Mouse (Mus musculus) heart, adult 8-10 months (tissue): Measurements from ENCODE around the gene Dock9. TPM values are rescaled to one million over a fixed set of nuclear protein-coding genes. Genes with fewer than 3 reads are reported as not detected.
"Not testable (repeated sequence)": the region's sequence is repeated elsewhere in the genome, so short reads cannot be mapped to it uniquely, and the experiment has no call there.

ENCODE experiments used
- DNase-seq: peaks from one replicate; pipeline ENCODE4 v3.0.0; 2022; ENCODE audit warnings: low spot score
- total RNA-seq, 4 experiments: library from RNA; stranded (reverse); gene quantifications; 2 replicates each; pipeline ENCODE4 v1.2.4; 2022

Gene Dock9
- total RNA-seq, 4 experiments from 2014 or later: 23.6 to 29.0 (median 26.3) TPM

DNA sequence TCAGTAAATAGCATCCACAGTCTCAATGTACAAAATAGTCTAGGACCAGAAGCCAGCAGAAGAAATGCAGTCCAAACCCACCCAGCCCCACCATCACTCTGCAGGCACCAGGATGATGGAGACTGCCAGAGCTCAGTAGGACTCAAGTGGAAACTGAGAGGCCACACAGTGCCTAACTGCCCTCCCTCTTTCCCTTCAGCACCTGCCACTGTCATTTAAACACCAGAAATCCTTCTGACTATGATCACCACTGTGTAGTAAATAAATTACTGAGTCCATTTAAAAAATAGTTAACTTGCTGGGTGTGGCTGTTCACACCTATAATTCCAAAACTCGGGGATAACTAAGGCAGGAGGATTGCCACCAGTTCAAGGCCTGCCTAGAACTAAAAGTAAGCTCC, 97.6 kb downstream of the Dock9 start:
- DNase-seq: no peak

DNA sequence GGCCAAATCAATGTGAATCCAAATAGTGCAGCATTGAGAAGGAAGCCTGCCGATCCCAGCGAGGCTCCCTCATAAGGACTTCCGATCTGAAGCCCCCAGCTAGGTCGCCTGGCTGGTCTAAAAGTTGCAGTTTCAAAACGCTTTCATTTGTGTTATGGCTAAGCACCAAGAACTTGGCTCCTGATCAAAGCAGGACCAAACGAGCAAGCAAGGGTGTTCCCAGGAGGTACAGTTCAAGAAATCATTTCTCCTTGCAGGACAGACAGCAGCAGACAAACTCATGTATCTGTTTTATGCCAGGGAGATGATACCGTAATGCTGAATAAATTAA, 99.1 kb downstream of the Dock9 start:
- DNase-seq: no peak

- DNase-seq: peak; percentile 90
Observed at GRCm38 (mm10) chr14:121697709-121698619, 99.7 kb downstream of the Dock9 start.

GRCm38 (mm10) chr14:121697143-121697680, 100.4 kb downstream of the Dock9 start:
- no peak for DNase-seq

GRCm38 (mm10) chr14:121696429-121697118, 101.1 kb downstream of the Dock9 start:
- DNase-seq: no peak

DNA sequence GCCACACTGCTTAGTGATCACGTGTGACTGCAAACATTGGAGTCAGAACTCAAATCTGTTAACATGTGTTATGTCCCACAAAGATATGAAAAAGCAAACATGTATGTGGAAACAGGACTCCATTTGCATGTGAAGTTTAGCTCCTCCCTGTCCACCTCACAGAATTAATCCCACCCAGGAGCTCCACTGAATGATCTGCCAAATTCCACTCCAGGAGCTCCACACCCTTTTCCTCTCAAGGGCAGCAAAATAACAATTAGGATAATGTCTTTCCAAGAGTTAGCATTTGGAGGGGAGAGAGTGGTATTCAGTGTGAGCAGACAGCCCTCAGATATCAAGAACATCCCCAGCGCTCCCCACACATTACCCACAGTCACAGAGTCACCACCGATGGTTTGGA, 102.9 kb downstream of the Dock9 start:
- DNase-seq: peak; percentile 61

DNA sequence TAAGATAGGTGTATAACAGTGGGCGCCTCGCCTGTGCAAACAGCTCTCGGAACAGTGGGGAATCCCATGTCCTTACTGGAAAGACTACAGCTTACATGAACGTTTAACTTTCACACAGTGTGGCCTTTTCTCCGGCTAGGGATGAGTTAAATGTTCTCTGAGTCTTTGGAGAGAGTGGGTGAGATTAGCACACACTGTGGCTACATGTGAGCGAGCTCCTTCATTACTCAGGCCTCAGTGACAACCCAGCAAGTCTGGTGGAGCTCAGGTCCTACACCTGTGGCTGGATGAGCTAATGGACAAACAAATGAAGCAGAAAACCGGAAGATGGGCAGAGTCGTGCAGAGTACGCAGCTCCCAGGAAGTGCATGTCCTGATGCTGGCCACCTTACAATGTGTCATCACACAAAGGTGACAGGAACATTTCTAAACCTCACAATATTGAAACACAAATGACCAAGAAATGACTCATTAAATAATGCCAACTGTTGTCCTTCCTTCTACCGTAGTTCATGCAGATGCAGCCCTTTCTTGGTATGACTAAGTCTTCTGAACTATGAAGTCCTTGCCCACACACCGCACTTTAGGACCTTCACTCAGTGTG, 103.5 kb downstream of the Dock9 start:
- no peak for DNase-seq

GRCm38 (mm10) chr14:121689649-121690048, 108.0 kb downstream of the Dock9 start:
- not testable (repeated sequence) for DNase-seq

DNA sequence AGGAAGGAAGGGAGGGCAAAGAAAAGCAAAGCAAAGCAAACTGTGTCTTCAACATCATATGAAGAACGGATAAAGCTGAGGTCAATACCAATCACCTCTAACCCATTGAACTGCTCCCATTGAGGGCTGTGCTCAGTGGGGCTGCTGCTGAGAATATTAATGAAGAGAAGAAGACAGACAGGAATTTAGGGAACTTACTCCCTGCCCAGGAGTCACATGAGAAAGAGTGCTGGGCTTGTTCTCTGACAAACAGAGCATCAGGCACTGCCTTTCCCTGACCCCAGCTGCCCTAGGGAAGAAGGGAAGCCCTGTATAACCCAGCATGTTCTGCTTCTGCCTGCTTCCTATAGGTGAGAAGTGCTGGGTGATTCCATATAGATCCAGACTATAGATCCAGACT, 109.5 kb downstream of the Dock9 start:
- no peak for DNase-seq

- no peak for DNase-seq
Observed at GRCm38 (mm10) chr14:121687274-121687673, 110.4 kb downstream of the Dock9 start.

DNA sequence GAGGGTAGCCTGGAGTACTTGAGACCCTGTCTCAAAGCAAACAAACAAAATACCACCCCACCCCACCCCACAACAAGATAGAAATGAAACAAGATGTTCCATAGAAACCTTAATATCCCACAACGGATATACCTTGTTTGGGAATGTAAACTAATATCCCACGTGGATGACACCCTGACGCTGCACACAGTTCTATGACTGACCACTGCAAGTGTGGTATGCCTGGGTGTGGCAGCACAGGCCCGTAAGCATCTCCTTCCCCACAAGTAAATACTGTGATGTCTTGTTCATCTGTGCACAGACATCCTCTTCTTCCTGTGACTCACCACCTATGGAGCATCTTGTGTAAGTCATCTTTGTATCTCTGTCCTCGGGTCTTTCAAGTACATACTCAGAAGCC, 118.7 kb downstream of the Dock9 start:
- DNase-seq: no peak

DNA sequence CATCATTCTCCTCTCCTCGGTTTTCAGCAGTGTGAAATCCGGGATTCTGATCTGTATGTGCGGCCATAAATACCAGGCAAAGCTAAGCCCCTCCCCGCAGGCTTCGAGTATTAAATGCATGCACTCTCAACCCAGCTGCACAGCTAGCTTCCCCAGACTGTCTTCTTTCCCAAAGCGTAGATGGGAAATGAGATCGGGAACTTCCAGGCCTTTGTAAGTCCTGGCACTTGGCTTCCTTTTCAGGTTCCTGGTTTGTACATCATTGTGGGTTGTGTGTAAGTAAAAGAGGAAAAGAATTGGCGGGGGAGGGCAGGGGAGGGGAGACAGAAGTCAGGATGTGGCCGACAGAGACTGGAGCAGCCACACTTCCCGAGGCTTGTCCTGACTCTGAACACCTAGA, 119.2 kb downstream of the Dock9 start:
- peak; percentile 48 for DNase-seq

- no peak for DNase-seq
Observed at GRCm38 (mm10) chr14:121676596-121677330, 120.9 kb downstream of the Dock9 start.

- DNase-seq: no peak
Observed at GRCm38 (mm10) chr14:121676121-121676591, 121.5 kb downstream of the Dock9 start.

- peak; percentile 58 for DNase-seq
Observed at GRCm38 (mm10) chr14:121675579-121675978, 122.1 kb downstream of the Dock9 start.

DNA sequence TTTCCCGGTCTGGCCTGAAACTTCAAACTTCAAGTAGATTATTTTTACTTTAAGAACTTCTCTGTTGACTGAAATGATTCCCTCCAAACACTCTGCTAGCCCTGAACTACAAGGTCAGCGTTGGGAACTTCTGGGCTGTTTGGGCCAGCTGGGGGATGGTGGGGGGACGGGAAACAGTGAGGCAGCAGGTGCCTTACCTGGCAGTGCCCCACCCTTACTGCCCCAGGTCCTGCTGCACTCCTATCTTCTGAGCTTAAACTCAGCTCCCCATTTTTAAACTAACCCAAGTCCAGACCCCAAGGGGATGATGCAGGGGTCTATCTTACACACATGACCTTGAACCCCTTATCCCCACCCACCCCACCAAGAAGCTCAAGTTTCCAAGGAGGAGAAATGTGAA, 122.5 kb downstream of the Dock9 start:
- DNase-seq: no peak

DNA sequence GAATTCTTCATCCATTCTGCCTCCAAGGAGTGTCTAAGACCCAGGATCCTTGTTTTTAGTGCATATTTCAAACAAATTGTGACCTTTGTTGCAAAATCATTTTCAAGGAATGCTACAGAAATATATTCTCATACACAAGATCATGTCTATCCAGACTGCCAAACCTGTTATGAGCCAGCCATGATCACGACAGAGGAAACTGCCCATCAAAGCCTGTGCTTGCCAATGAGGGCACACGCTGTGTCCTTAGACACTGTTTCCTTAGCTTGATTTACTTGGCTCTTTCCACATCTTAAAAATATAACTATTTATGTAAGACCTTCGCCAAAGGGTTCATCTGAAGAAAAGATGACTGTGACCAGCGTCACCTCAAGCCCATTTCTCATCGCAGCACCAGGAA, 127.6 kb downstream of the Dock9 start:
- no peak for DNase-seq

DNA sequence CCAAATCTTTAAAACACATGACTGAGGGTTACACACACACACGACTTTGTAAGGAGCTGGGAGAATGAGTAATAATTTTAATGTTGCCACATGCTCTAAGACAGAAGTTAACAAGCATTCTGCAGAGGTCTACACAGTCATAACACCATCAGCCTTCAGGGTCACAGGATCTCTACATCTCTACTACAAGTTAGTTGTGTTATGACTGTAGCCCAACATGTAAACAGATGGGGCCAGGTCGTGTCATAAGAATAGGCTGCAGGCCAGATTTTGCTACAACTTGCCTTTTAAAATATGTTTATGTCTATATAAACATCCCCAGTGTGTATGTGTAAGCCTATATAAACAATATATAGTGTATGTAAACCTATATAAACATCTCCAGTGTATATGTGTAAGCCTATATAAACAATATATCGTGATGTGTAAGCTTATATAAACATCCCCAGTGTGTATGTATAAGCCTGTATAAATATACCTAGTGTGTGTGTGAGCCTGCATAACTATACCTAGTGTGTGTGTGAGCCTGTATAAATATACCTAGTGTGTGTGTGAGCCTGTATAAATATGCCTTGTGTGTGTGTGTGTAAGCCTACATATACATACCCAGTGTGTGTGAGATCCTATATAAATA, 130.9 kb downstream of the Dock9 start:
- DNase-seq: no peak

DNA sequence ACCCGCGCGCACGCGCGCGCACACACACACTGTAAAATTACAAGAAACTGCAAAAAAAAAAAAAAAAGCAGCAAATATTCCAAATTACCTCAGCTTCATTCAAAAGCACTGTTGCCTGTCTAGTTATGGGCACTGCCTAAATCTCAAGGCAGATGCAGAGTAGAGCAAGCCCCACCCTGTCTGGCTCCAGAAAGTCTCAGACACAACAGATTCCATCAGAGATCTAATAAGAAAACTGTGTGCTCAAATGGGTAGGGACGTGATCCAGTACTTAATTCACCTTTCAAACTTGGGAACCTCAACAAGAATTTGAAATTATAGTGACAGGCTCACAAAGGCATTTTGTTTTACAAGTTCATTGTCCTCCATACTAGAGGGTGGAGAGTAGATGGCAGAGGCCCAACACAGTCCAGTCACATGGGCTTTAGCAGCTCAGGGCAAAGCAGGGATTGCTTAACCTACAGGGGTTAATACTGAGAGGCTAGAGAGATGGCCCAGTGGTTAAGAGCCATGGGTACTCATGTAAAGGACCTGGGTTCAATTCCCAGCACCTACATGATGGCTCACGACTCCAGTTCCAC, 131.9 kb downstream of the Dock9 start:
- no peak for DNase-seq

- no peak for DNase-seq
Observed at GRCm38 (mm10) chr14:121663913-121664312, 133.7 kb downstream of the Dock9 start.

- DNase-seq: no peak
Observed at GRCm38 (mm10) chr14:121660918-121661317, 136.7 kb downstream of the Dock9 start.
